Mouse (Mus musculus): ENCODE measurements around the gene Lrrc17.

The Lrrc17 gene

DNA sequence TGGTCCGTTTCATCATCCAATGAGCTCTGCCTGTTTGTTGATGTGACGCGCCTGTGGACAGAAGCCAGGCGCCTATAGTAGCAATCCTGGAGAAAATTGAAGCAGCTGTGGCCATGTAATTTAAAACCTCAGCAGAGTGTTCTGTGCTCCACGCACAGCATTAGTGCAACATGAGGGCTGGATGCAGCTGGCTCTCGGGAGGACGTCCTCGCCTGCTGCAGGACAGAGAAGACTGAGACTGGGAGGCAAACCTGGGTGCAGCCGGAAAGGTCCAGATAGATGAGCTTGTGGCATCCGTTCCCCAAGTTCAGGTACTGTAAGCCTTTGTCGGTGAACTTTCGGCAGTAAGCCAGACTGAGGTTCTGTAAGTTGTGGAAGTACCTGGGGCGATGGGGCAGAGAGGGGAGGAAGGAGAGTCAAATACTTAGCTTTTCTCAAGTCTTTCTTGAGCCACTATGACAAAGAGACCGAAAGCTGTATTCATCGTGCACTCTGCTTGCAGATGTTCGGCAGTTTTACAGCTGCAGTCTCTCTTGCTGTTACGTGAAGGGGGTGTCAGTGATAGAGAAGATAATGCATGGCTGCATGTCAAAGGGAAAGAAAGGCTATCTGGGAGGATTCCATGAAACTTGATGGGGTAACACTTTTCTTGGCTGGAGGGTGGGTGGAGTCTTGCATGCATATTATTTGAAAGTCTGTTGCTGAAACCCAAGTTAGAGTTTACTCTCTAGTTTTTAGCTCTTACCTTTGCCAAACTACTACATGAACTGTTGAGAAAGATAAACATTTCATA is at the start of gene Lrrc17:
Lrrc17 (plus strand) TSS at position 151 of the 793 bp plus-strand sequence.
- no peak for DNase-seq (ENCODE audit: low read depth, low spot score)

GRCm38 (mm10) chr5:21494781-21495180 is 48.6 kb upstream of the Lrrc17 start:
- no peak for DNase-seq (ENCODE audit: low read depth, low spot score)

DNA sequence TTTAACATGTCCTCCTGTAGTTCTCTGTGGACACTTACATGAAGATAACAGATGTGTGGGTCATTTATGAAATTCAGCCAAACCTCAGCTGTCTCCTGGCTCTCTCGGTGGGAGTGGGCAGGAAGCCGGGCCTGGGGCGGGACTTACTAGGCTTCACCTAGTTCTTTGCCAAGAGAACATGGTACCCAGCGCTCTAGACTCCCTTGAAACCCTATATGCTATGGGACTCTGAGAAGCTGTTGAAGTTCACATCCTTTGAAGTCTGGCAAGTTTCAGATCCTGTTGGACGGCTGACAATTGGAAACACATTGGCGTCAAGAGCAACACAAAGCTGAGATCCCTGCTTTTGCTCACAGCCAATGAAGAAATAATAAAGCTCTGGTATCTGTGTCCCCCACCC is 47.0 kb upstream of the Lrrc17 start:
- no peak for DNase-seq (ENCODE audit: low read depth, low spot score)

DNA sequence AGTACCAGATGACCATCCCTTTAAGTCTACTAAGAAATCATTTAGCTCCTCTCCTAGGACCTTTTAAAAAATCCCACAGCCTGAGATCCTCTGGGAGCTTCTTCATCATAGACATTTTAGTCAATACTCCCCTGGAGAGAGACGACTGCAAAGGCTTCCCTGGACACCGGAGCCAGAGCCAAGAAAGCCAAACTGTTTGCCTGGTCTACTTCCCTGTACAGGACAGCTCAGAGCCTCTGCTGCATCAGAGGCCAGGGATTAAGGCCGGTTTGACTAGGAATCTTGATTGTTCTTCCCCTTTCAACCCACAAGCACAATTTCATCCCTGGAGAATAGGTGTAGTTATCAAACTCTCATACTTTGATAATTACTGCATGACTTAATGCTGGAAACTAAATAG is 46.5 kb upstream of the Lrrc17 start:
- no peak for DNase-seq (ENCODE audit: low read depth, low spot score)

- no peak for DNase-seq (ENCODE audit: low read depth, low spot score)
Observed at GRCm38 (mm10) chr5:21498490-21498889, 44.9 kb upstream of the Lrrc17 start.

DNA sequence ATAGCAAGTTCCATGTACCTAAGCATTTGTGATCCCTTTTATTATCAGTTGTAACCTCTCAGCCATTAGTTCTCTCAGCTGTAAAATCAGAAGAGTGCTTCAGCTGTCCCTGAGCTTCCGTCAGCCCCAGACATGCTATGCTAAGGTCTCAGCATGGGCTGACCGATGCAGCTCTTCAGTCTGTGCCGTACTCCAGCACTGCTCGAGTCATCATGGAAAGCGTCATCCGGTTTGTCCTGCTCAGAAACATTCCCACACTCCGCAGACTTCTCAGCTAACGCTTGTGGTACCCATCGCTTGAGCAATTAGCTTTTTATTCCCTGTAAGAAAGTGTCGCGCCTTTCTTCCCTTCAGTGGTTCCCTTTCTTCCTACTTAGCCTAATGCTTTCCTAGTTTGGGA is 44.4 kb upstream of the Lrrc17 start:
- DNase-seq (ENCODE audit: low read depth, low spot score) = no peak

GRCm38 (mm10) chr5:21500133-21500532 is 43.2 kb upstream of the Lrrc17 start:
- no peak for DNase-seq (ENCODE audit: low read depth, low spot score)

GRCm38 (mm10) chr5:21500941-21501340 is 42.4 kb upstream of the Lrrc17 start:
- DNase-seq (ENCODE audit: low read depth, low spot score) = no peak

DNA sequence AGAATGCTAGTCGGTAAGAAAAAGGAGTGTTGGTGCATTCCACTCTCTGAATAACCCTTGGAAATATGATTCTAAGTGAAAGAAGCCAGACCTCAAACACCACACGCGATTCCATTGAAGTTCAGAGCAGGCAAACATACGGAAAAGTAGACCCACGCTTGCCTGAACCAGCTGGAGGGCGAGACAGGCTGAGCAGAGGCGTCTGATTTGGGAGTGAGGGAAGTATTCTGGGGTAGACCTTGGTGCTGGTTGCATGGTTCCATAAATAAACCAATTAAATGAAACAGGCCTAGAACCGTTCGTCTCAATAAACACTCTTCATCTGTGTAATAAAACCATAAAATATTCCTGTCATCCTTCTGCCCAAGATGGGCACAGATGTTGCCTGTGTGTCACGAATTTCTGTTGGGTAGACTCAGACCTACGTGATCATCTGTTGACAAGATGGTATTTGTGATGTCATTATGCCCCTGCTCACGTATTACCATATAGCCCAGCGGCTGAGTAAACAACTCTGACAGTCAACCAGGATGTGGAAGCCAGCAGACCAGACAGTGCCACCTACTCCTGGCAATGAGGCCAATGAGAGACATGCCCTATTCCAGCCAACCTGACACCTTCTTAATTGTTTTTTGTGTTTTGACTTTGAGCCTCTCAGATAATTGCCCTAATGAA is 40.3 kb upstream of the Lrrc17 start:
- no peak for DNase-seq (ENCODE audit: low read depth, low spot score)

DNA sequence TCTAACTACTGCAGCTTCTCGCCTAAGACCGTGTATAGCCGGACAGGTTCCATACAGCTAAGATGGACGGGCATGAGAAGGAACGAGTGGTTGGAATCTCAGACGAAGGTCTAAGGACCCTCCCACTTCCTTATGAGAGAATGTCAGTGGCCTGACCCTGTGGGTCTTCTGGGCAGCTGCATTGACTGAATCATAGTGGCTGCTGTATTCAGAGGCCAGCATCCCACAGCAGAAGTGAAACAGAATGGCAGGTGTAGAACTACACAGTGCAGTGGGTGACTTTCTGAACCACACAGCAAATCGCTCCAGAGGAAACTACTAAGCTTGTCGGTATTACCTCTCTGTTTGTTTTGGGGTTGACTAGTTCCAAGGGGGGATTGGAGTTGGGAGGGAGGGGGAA is 38.2 kb upstream of the Lrrc17 start:
- no peak for DNase-seq (ENCODE audit: low read depth, low spot score)

DNA sequence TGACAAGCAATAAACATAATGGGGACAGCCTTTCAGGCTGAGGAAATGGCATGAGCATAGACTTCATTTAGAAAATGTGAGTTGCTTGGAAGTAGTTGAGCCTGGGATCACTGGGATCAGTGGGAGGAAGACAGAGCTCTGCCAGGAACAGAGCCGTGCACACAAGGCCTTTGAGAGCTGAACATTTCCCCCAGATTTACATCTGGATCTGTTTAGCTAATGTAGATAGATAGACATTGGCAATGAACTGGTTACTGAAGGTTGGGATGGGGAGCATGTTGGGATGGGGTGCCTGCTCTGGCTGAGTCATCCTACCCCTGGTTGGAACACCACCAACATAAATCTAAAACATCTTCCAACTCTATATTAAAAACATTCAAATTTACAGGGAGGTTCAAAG is 36.5 kb upstream of the Lrrc17 start:
- no peak for DNase-seq (ENCODE audit: low read depth, low spot score)

GRCm38 (mm10) chr5:21509801-21510200 is 33.6 kb upstream of the Lrrc17 start:
- no peak for DNase-seq (ENCODE audit: low read depth, low spot score)

GRCm38 (mm10) chr5:21513363-21513762 is 30.0 kb upstream of the Lrrc17 start:
- DNase-seq (ENCODE audit: low read depth, low spot score) = no peak

- no peak for DNase-seq (ENCODE audit: low read depth, low spot score)
Observed at GRCm38 (mm10) chr5:21517562-21517961, 25.8 kb upstream of the Lrrc17 start.

DNA sequence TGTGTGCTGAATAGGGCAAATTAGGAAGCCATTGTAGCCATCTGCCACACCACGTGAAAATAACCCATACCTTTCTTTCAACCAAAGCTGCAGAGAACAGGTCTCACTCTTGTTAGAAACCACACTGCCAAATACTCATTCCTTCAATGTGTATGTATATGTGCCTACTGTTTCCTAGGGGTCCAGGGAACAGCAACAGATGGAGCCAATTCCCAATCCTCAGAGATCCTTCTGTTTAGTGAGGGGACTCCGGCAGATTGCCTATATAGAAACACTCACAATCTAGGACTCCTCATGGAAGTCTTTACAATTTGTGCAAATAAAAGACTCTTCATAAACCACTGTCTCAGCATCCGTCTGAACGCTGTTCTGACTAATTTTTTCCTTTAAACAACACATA is 25.2 kb upstream of the Lrrc17 start:
- DNase-seq (ENCODE audit: low read depth, low spot score) = no peak

DNA sequence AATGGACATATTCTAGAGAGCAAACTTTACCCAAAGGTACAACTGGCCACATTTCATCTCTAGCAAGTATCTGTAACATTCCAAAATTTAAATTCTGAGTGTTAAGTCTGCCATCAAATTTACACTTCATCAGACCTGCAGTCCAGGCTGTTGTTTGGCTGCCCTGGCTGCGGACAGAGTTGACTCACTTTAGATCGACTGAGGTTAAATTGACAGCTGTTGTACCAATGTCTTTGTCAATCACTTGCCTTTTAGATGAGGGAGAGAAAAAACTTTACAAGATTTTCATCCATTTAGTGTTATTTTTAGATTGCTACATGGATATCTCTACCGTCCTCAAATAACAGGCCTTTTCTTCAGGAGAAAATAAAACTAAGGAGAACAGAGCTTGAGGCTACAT is 24.2 kb upstream of the Lrrc17 start:
- DNase-seq (ENCODE audit: low read depth, low spot score) = no peak

GRCm38 (mm10) chr5:21526835-21527485 is 16.4 kb upstream of the Lrrc17 start:
- DNase-seq (ENCODE audit: low read depth, low spot score) = no peak

DNA sequence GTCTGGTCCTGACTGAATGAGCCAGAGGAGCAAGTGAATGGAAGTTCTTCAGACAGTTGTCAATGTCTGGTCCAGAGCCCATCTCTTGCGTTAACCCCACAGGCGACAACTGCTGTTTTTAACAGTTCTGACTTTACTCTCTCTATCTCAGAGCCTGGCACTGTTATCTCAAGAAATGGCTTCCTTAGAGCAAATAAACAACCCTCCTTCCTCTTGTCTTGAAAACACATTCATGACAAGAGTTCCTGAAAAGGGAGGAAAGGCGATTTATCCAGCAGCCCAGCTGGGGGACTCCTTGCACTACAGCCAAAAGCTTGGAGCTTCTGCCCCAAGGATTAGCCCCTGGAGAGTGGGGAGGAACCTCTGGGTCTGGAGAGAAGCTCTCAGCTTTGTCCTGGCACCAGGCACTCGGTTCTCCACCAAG is 15.9 kb upstream of the Lrrc17 start:
- DNase-seq (ENCODE audit: low read depth, low spot score) = no peak

DNA sequence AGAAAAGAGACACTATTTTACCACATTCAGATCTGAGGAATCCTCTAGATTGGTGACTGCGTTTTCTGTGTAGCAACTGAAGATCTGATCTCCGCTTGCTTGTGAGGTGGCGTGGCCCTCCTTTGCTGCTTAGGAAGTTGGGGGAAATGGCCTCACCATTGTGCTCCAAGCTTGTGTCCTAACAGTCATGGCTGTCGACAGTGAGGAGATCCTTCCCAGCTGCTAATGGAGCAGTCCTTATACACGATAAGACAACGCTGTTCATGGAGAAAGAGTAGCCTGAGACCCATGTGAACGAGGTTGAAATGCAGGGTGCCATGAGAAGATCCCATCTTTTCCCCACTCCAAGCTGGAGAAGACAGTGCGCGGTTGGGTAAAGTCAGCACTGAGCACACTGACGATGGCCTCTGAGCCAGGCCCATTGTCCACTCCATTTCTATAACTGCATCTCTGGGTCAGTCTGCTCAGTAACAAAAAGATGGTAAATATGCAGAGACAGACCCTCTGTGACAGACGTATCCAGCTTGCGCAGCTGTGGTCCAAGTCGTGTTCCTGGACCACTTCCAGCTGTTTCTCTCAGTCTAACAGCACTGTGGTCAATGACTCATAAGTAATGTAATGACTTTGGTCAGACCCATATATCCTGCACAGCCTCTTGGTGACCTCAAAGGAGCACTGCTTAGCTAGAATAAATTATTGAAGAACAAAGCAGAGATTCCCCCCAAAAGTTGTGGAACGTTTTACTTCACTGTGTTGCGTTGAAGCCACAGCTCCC is 15.1 kb upstream of the Lrrc17 start:
- no peak for DNase-seq (ENCODE audit: low read depth, low spot score)

GRCm38 (mm10) chr5:21529110-21529720 is 14.1 kb upstream of the Lrrc17 start:
- DNase-seq (ENCODE audit: low read depth, low spot score) = no peak

- no peak for DNase-seq (ENCODE audit: low read depth, low spot score)
Observed at GRCm38 (mm10) chr5:21532126-21532525, 11.2 kb upstream of the Lrrc17 start.

GRCm38 (mm10) chr5:21532921-21533320 is 10.4 kb upstream of the Lrrc17 start:
- no peak for DNase-seq (ENCODE audit: low read depth, low spot score)
